Mouse (Mus musculus) cerebellum, adult 2 months (tissue): ENCODE data around the gene Prkacb.

Source experiments
- CTCF ChIP-seq: fragments of 200-500 bp; IDR thresholded peaks from 2 replicates; pipeline ENCODE4 v1.5.1; 2011; ENCODE audit warnings: low read depth, mild to moderate bottlenecking, control low read depth, low read length, moderate library complexity, borderline replicate concordance; ENCODE audit not compliant: insufficient read depth
- POLR2A ChIP-seq: fragments of 200-500 bp; IDR thresholded peaks from 2 replicates; pipeline ENCODE4 v1.6.1; 2011; ENCODE audit warnings: low read length, control low read depth, borderline replicate concordance; ENCODE audit not compliant: insufficient read depth

GRCm38 (mm10) chr3:146711559-146711958 lies 101.2 kb downstream of the Prkacb start:
- TF ChIP-seq CTCF (no peak), POLR2A (no peak)
